Mouse (Mus musculus) intestine, postnatal 0 days (tissue): ENCODE measurements around the gene Ndufa7. TPM values are rescaled to one million over a fixed set of nuclear protein-coding genes. Genes with fewer than 3 reads are reported as not detected.

Source experiments
- ATAC-seq: fragments of 200-750 bp; cut with Nextera tagmentation; 2 replicates; pipeline ENCODE4 v1.8.0; 2017; ENCODE audit warnings: mild to moderate bottlenecking, moderate TSS enrichment, moderate library complexity
- H3K27ac ChIP-seq: fragments of 300-500 bp; sonication (generic); 2 replicates; pipeline ENCODE4 v1.5.1; 2014; ENCODE audit warnings: mild to moderate bottlenecking, low read depth, low read length, moderate library complexity
- H3K27me3 ChIP-seq: fragments of 300-500 bp; sonication (generic); replicated peaks from 2 replicates; pipeline ENCODE4 v1.6.1; 2014; ENCODE audit warnings: low read length, mixed read lengths; ENCODE audit not compliant: control insufficient read depth, insufficient read depth
- H3K36me3 ChIP-seq: fragments of 300-500 bp; sonication (generic); 2 replicates; pipeline ENCODE4 v1.6.1; 2014; ENCODE audit warnings: mild to moderate bottlenecking, moderate library complexity; ENCODE audit not compliant: control insufficient read depth, insufficient read depth
- H3K4me1 ChIP-seq: fragments of 300-500 bp; sonication (generic); replicated peaks from 2 replicates; pipeline ENCODE4 v1.6.1; 2014; ENCODE audit warnings: antibody characterized with exemption, low read length, mixed read lengths; ENCODE audit not compliant: control insufficient read depth, insufficient read depth
- H3K4me2 ChIP-seq: fragments of 300-500 bp; sonication (generic); replicated peaks from 2 replicates; pipeline ENCODE4 v1.6.1; 2014; ENCODE audit warnings: low read depth, mild to moderate bottlenecking, moderate library complexity
- H3K4me3 ChIP-seq: fragments of 300-500 bp; sonication (generic); 2 replicates; pipeline ENCODE4 v1.5.1; 2014; ENCODE audit warnings: low read depth, low read length
- H3K9ac ChIP-seq: fragments of 300-500 bp; sonication (generic); 2 replicates; pipeline ENCODE4 v1.6.1; 2014; ENCODE audit warnings: mild to moderate bottlenecking, low read depth, low read length
- H3K9me3 ChIP-seq: fragments of 300-500 bp; sonication (generic); 2 replicates; pipeline ENCODE4 v1.6.1; 2016; ENCODE audit warnings: mixed run types; ENCODE audit not compliant: control insufficient read depth
- CTCF ChIP-seq: sonication (generic); IDR thresholded peaks from 2 replicates; pipeline ENCODE4 v1.5.1; 2016; ENCODE audit warnings: low read depth, mild to moderate bottlenecking, control low read depth, antibody characterized with exemption, moderate library complexity
- WGBS: fragments of 180-500 bp; shearing (Covaris S2); extraction: QIAGEN DNeasy Blood & Tissue Kit; methylation state at CpG from one replicate; pipeline ENCODE4 v1.1.7; 2014; 5-methylcytosine and 5-hydroxymethylcytosine counted together
- polyA plus RNA-seq: library from polyadenylated mRNA; unstranded; fragments of >200 nt; fragmentation: Nextera tagmentation; extraction: Ambion mirVana; gene quantifications from 2 replicates; pipeline ENCODE4 v1.2.1, GENCODE M21; 2015

Gene Ndufa7
- polyA plus RNA-seq, 1 experiment from 2014 or later = 513 TPM

DNA sequence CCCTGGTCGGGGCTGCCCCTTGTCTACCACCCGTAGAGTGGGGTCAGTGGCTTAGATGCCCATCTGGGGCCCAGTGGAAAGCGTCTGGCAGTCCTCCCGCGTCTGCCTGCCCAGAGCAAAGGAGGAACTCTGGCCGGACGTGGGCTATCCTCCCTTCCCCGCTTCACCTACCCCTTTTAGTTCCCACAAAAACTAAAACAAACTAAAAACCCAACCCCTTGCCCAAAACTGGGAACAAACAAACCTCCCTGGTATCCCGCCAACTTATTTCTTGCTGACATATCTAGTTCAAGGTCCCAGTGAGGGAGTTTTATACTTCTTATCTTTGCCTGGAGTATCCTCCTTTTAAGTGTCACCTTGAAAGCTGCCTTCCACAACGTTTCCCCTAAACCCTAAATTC is 16.2 kb upstream of the Ndufa7 start:
- no peak overlapping the region for H3K4me2 ChIP-seq
- TF ChIP-seq CTCF = no peak
- H3K27me3 ChIP-seq = no peaks in the 10 kb centered on the region
- no peak for ATAC-seq
- no peaks in the 10 kb centered on the region for H3K9me3 ChIP-seq
- no peaks in the 10 kb centered on the region for H3K36me3 ChIP-seq
- H3K4me3 ChIP-seq = no peak overlapping the region
- WGBS = 41% methylated on average over 10 of the region's 10 CpGs
- no peaks in the 10 kb centered on the region for H3K4me1 ChIP-seq
- no peak overlapping the region for H3K27ac ChIP-seq
- no peak overlapping the region for H3K9ac ChIP-seq

DNA sequence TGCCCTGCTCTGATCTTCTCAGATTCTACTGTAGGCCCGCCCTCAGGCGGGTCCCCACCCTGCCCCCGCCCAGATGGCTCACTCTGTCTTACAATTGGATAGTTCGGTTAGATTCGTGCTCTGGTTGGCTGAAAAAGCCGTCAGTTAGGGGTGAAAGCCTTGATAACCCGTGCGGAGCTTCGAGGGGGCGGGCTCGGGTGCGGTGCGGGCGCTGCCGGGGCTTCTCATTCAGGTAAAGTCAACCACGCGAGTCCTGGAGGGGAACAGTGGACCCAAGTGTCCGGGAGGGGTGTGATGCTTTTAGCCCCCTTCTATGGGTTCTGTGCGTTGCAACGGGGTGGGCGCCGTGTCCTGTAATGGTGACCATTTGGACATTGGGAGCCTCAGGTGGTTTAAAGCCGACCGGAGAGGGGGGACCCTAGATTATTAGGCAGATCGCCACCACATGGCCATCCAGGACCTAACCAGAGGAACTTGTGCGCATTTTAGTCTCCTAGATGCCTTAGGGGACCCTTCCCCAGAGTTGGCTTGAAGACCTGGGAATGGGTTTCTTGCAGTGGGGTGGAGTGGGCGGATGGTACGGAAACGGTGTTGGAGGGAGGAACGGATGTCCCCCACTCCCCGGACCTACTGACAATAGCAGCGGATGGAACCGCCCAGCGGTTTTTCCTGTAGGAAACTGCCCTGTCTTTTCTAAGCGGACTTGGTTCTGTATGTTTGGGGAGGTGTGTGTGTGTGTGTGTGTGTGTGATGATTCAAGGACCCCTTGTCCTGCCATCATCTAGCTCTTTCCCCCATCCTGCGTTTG is 13.8 kb upstream of the Ndufa7 start, which contains the start of gene Kank3:
TSS of gene Kank3 (plus strand) at position 186 of the 808 bp plus-strand sequence.
- TF ChIP-seq CTCF = no peak
- Histone ChIP-seq H3K27me3 (no peaks in the 10 kb centered on the region), H3K4me2 (peak within 1 kb of the TSS; percentile 86), H3K9ac (peak within 1 kb of the TSS; percentile 59; the same call in 1 of the 2 replicates), H3K36me3 (no peaks in the 10 kb centered on the region), H3K4me3 (peak within 1 kb of the TSS; percentile 52), H3K9me3 (no peaks in the 10 kb centered on the region), H3K4me1 (no peaks in the 10 kb centered on the region), H3K27ac (peak within 1 kb of the TSS; percentile 28; the same call in 1 of the 2 replicates)
- WGBS = 1% methylated on average over 36 of the region's 36 CpGs
- ATAC-seq = peak; percentile 95

DNA sequence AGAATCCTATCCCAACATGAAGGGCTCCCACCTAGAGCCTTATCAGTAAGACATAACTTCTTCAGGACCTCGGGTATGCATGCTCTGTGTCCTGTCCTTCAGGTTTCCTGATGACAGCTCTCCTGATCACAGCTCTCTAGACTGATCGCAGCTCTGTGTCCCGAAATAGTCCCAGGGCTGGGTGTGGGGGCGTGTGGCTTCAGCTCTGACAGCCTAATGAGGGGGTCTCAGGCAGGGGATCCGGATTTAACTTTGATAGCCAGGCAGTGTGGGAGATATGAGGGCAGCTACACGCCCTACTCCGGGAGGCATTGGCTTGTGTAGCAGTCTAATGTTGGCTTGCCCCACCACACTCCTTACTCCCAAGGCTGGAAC is 13.2 kb upstream of the Ndufa7 start:
- peak overlapping the region; percentile 28; the same call in 1 of the 2 replicates for H3K27ac ChIP-seq
- H3K4me2 ChIP-seq = peak overlapping the region; percentile 86
- ATAC-seq = no peak
- WGBS = 16% methylated on average over 7 of the region's 7 CpGs
- no peaks in the 10 kb centered on the region for H3K27me3 ChIP-seq
- TF ChIP-seq CTCF = no peak
- H3K36me3 ChIP-seq = no peaks in the 10 kb centered on the region
- no peaks in the 10 kb centered on the region for H3K4me1 ChIP-seq
- H3K9me3 ChIP-seq = no peaks in the 10 kb centered on the region
- H3K4me3 ChIP-seq = peak overlapping the region; percentile 52
- no peak overlapping the region for H3K9ac ChIP-seq

DNA sequence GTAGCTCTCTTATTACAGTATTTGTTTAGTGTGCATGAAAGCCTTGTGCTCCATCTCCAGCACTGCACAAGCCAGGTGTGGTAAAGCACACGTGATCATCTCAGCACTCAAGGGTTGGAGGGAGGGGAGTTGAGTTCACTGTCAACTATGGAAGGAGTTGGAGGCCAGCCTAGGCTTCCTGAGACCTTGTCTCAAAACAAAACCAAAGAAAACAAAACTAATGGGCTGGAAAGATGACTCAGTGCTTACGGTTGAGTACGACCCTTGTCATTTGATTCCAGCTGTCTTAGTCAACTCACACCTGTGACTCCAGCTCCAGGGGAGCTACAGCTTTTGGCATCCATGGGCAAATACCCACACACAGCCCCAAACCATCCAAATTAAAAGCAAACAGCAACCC is 11.9 kb upstream of the Ndufa7 start:
- Histone ChIP-seq H3K27me3 (no peaks in the 10 kb centered on the region), H3K9me3 (no peaks in the 10 kb centered on the region), H3K4me1 (peaks cover 6% of the 10 kb centered on the region; the same call in 1 of the 2 replicates), H3K9ac (no peak overlapping the region), H3K4me2 (no peak overlapping the region), H3K27ac (peak overlapping the region; percentile 50; the same call in 1 of the 2 replicates), H3K4me3 (no peak overlapping the region), H3K36me3 (no peaks in the 10 kb centered on the region)
- no peak for ATAC-seq
- no peak for TF ChIP-seq CTCF
- 45% methylated on average over 3 of the region's 3 CpGs for WGBS

DNA sequence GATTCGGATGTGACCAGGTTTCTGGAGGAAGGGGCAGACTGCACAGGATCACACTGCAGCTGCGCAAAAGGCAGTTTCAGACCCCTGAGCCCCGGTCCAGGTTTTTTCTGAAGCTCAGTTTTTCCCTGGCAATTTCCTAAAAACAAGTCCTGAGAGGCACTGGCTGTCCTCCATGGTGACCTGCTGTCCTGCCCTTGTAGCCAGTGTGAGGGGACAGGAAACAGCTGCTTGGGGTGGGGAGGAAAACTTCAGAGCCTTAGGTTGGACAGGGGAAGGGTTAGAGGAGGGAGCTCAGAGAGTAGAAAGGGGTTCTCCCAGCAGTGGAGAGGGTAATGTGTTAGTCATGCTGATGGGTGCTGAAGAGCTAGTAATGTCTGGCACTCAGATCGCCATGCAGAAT is 11.4 kb upstream of the Ndufa7 start:
- no peak overlapping the region for H3K27ac ChIP-seq
- peaks cover 8% of the 10 kb centered on the region for H3K4me1 ChIP-seq
- H3K36me3 ChIP-seq = no peaks in the 10 kb centered on the region
- no peak overlapping the region for H3K4me3 ChIP-seq
- ATAC-seq = no peak
- H3K9ac ChIP-seq = no peak overlapping the region
- no peaks in the 10 kb centered on the region for H3K27me3 ChIP-seq
- WGBS = 62% methylated on average over 4 of the region's 4 CpGs
- no peak overlapping the region for H3K4me2 ChIP-seq
- no peaks in the 10 kb centered on the region for H3K9me3 ChIP-seq
- TF ChIP-seq CTCF = no peak

DNA sequence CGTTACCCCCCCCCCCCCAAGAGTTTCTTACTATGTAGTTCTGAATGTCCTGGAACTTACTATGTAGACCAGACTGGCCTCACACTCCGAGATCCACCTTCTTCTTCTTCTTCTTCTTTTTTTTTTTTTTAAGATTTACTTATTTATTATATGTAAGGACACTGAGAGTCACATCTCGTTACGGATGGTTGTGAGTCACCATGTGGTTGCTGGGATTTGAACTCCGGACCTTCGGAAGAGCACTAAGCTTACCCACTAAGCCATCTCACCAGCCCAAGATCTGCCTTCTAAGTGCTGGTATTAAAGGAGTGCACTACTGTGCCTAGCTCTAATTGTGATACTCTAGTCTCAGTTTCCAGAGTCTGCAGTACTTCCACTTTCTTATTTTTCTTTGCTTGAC is 9.0 kb upstream of the Ndufa7 start:
- H3K4me2 ChIP-seq = no peak overlapping the region
- ATAC-seq = no peak
- peaks cover 12% of the 10 kb centered on the region for H3K4me1 ChIP-seq
- no peak overlapping the region for H3K4me3 ChIP-seq
- H3K9ac ChIP-seq = no peak overlapping the region
- no peak overlapping the region for H3K27ac ChIP-seq
- H3K9me3 ChIP-seq = no peaks in the 10 kb centered on the region
- no peaks in the 10 kb centered on the region for H3K27me3 ChIP-seq
- TF ChIP-seq CTCF = no peak
- peaks cover 22% of the 10 kb centered on the region for H3K36me3 ChIP-seq
- WGBS = 88% methylated on average over 5 of the region's 6 CpGs
